Mouse (Mus musculus) megakaryocyte, embryonic 14.5 days (primary cell): Measurements from ENCODE around the gene Krt90.

Experiments used
- FLI1 ChIP-seq: IDR thresholded peaks from 2 replicates; pipeline ENCODE4 v1.6.1; 2012; ENCODE audit warnings: low read length, inconsistent platforms, mixed read lengths
- GATA1 ChIP-seq: IDR thresholded peaks from 3 replicates; pipeline ENCODE4 v1.6.1; 2012; ENCODE audit warnings: mixed read lengths, low read length, inconsistent platforms, borderline replicate concordance

DNA sequence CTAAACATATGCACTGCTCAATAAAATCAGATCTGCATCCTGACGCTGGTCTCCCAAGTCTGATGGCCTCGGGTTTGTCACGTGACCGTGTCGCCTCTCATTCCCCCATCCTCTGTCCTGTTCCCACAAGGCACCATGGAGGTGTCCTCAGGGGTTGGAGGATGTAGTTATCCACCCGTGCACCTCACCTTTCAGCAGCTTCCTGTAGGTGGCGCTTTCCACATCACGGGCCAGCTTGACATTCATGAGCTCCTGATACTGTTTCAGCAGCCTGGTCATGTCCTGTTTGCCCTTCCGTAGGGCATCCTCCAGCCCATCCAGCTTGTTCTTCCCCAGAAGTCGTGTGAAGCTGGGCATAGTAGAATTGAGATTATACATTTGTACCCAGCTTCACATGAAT, 25.5 kb upstream of the Krt90 start:
- TF ChIP-seq GATA1: no peak
- TF ChIP-seq FLI1: no peak
